Mouse (Mus musculus): Measurements from ENCODE around the gene Rmnd5a. TPM values are rescaled to one million over a fixed set of nuclear protein-coding genes. Genes with fewer than 3 reads are reported as not detected.

Gene Rmnd5a
- polyA plus RNA-seq, 1 experiment from 2014 or later, result 11.4 TPM

DNA sequence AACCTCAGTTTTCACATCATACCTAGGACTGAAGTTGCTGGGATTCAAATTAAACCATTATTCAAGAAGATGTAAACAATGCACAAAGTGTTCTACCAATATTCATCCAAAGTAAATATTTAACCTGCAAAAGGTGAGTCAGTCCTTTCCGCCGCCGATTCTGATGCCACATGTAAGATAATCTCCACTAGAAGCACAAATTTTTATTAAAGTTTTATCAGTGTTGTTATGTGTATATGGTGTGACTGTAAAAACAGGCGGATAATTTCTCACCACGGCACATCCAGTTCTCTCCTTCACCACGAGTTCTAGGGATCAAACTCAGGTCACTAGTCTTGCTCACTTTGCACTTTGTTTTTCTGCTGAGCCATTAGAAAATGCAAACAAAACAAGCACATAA is 19.6 kb downstream of the Rmnd5a start:
- no peaks in the 10 kb centered on the region for H3K4me1 ChIP-seq (ENCODE audit: insufficient read depth, low read length)
- no peak overlapping the region for H3K27ac ChIP-seq (ENCODE audit: low read length)
- WGBS, result 72% methylated on average over 6 of the region's 6 CpGs
- no peak overlapping the region for H3K4me3 ChIP-seq (ENCODE audit: low read length)
- H3K4me2 ChIP-seq (replicated peaks; ENCODE audit: low read depth, low read length), result no peak overlapping the region
- no peaks in the 10 kb centered on the region for H3K27me3 ChIP-seq (ENCODE audit: insufficient read depth, low read length)
- ATAC-seq (ENCODE audit: low FRiP score, low TSS enrichment), result no peak
- no peak overlapping the region for H3K9ac ChIP-seq (replicated peaks; ENCODE audit: low read length)
- H3K36me3 ChIP-seq (ENCODE audit: insufficient read depth, low read length), result 0 out of 2 replicates have a peak, but pooled peaks cover 7% of the 10 kb centered on the region
- H3K9me3 ChIP-seq (ENCODE audit: low read length), result peaks cover 4% of the 10 kb centered on the region; the same call in 1 of the 2 replicates

DNA sequence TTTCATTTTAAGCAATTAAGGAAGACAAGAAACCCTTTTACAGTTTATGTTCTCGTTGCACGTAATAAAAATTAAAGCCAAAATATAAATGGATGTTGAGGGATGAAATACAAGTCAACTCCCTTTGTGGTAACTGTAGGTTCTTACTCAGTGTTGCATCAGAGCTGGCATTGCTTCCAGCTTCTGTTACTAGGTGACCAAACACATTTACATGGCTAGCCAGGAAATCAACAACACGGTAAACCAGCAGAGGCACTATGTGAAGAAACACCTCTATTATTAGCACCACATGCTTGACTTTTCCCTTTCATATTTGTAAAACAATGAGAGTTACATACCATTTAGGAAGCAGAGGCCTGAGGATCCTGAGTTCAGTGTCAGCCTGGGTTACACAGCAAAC is 21.6 kb downstream of the Rmnd5a start:
- Histone ChIP-seq H3K4me2 (replicated peaks; ENCODE audit: low read depth, low read length) (no peak overlapping the region), H3K9ac (replicated peaks; ENCODE audit: low read length) (no peak overlapping the region), H3K36me3 (ENCODE audit: insufficient read depth, low read length) (0 out of 2 replicates have a peak, but pooled peaks cover 9% of the 10 kb centered on the region), H3K27ac (ENCODE audit: low read length) (no peak overlapping the region), H3K9me3 (ENCODE audit: low read length) (peaks cover 4% of the 10 kb centered on the region; the same call in 1 of the 2 replicates), H3K27me3 (ENCODE audit: insufficient read depth, low read length) (no peaks in the 10 kb centered on the region), H3K4me3 (ENCODE audit: low read length) (no peak overlapping the region), H3K4me1 (ENCODE audit: insufficient read depth, low read length) (no peaks in the 10 kb centered on the region)
- 85% methylated on average over 3 of the region's 3 CpGs for WGBS
- ATAC-seq (ENCODE audit: low FRiP score, low TSS enrichment), result no peak

DNA sequence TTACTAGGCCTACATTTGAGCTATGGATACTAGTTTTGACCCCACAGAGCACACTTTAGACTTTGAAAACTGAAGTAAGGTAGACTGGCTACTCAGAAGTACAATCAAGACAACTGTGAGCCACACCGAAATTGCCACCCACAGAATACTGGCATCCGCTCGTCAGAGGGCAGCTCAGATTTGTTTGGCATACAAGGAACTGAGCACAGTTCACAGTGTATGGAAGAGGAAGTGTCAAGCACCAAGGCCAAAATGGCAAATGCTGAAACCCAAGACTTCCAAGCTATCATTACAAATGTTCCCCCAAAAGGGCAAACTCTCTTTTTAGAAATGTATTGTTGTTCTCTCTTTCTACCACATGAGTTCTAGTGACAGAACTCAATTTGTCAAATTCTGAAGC is 25.0 kb downstream of the Rmnd5a start:
- 80% methylated on average over 3 of the region's 3 CpGs for WGBS

DNA sequence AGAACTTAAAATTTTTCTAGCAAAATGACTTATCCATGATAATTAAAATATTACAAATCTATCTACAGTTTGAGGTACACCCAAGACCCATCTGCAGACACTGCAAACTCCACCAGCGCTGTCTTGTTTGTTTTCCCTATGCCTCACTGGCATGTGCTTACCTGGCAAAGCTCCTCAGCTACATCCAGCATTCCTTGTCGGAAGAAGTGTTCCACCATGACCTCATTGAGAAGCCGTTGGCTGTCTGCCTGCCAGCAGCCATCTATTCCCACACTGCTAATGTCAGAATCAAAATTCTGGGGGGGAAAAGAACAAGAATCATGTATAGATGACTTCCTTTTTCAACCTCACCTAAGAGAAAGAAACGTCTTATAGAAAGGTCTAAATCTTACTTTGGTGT is 25.8 kb downstream of the Rmnd5a start:
- Histone ChIP-seq H3K27ac (ENCODE audit: low read length) (no peak overlapping the region), H3K9me3 (ENCODE audit: low read length) (no peaks in the 10 kb centered on the region), H3K27me3 (ENCODE audit: insufficient read depth, low read length) (no peaks in the 10 kb centered on the region), H3K9ac (replicated peaks; ENCODE audit: low read length) (no peak overlapping the region), H3K4me2 (replicated peaks; ENCODE audit: low read depth, low read length) (no peak overlapping the region), H3K4me3 (ENCODE audit: low read length) (no peak overlapping the region), H3K36me3 (ENCODE audit: insufficient read depth, low read length) (peaks cover 17% of the 10 kb centered on the region; the same call in 1 of the 2 replicates), H3K4me1 (ENCODE audit: insufficient read depth, low read length) (no peaks in the 10 kb centered on the region)
- no peak for ATAC-seq (ENCODE audit: low FRiP score, low TSS enrichment)
- WGBS, result 87% methylated on average over 4 of the region's 4 CpGs

More for the DNA sequence above, 25.0 kb downstream of the Rmnd5a start:
- Histone ChIP-seq H3K27ac (ENCODE audit: low read length) (no peak overlapping the region), H3K4me1 (ENCODE audit: insufficient read depth, low read length) (no peaks in the 10 kb centered on the region), H3K36me3 (ENCODE audit: insufficient read depth, low read length) (peaks cover 17% of the 10 kb centered on the region; the same call in 1 of the 2 replicates), H3K4me3 (ENCODE audit: low read length) (no peak overlapping the region), H3K9ac (replicated peaks; ENCODE audit: low read length) (no peak overlapping the region), H3K27me3 (ENCODE audit: insufficient read depth, low read length) (no peaks in the 10 kb centered on the region), H3K4me2 (replicated peaks; ENCODE audit: low read depth, low read length) (no peak overlapping the region), H3K9me3 (ENCODE audit: low read length) (no peaks in the 10 kb centered on the region)
- no peak for ATAC-seq (ENCODE audit: low FRiP score, low TSS enrichment)

DNA sequence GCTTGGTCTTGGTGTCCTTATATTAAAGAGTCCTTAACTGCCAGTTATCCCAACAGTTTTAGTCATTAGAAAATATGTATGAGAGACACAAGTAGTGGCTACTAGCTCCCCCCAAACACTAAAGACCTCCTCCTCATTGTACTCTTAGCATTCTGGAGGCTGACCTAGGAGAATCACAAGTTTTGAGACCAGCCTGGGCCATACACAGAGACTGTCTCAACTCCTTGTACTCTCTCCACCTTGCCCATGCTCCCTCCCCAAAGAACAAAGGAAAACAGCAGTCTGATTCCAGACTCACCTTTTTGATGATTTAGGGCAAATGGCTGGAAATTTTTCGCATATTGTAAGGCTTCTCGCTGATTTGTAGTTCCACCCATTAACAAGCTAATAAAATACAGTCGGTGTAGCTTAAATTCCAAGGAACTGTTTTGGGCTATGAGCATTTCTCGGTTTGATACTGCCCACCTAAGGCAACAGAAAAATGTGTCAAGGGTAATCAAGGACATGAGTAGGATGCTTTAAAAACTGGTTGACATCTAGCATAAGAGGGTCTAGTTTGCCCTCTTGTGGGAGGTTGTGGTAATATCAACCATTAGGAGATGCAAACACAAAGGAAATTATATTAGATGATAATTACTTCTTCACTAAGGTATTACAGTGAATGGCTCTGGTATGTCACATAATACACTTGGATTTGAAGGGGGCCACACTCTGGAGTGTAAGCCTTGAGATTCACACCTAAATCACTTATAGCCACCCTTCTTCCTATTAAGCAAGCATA is 41.4 kb downstream of the Rmnd5a start:
- no peak for ATAC-seq (ENCODE audit: low FRiP score, low TSS enrichment)
- Histone ChIP-seq H3K27ac (ENCODE audit: low read length) (no peak overlapping the region), H3K4me3 (ENCODE audit: low read length) (no peak overlapping the region), H3K4me2 (replicated peaks; ENCODE audit: low read depth, low read length) (no peak overlapping the region), H3K27me3 (ENCODE audit: insufficient read depth, low read length) (no peaks in the 10 kb centered on the region), H3K36me3 (ENCODE audit: insufficient read depth, low read length) (peaks cover 29% of the 10 kb centered on the region), H3K4me1 (ENCODE audit: insufficient read depth, low read length) (no peaks in the 10 kb centered on the region), H3K9ac (replicated peaks; ENCODE audit: low read length) (no peak overlapping the region), H3K9me3 (ENCODE audit: low read length) (no peaks in the 10 kb centered on the region)
- 81% methylated on average over 4 of the region's 4 CpGs for WGBS

DNA sequence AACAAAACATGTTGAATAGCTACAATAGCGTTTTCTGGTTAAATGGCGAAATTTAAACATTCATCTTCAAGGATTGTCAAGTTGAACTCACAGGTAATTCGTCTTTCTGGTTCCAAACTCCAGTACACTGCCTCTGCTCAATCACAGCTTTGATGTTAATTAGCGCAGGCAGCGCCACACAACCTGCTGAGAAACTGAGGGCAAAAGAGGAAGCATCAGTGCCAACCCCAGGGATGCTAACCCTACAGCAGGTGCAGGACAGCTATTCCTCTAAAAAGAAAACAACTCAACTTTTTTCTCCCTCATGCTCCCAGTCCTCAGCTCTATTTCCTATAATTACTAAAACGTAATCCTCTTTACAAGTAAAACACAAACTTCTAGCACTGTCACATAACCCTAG is 43.7 kb downstream of the Rmnd5a start:
- peaks cover 36% of the 10 kb centered on the region for H3K36me3 ChIP-seq (ENCODE audit: insufficient read depth, low read length)
- no peak for ATAC-seq (ENCODE audit: low FRiP score, low TSS enrichment)
- 92% methylated on average over 6 of the region's 6 CpGs for WGBS
- H3K4me2 ChIP-seq (replicated peaks; ENCODE audit: low read depth, low read length), result no peak overlapping the region
- H3K4me1 ChIP-seq (ENCODE audit: insufficient read depth, low read length), result no peaks in the 10 kb centered on the region
- H3K4me3 ChIP-seq (ENCODE audit: low read length), result no peak overlapping the region
- H3K27ac ChIP-seq (ENCODE audit: low read length), result no peak overlapping the region
- no peaks in the 10 kb centered on the region for H3K9me3 ChIP-seq (ENCODE audit: low read length)
- no peak overlapping the region for H3K9ac ChIP-seq (replicated peaks; ENCODE audit: low read length)
- H3K27me3 ChIP-seq (ENCODE audit: insufficient read depth, low read length), result no peaks in the 10 kb centered on the region

DNA sequence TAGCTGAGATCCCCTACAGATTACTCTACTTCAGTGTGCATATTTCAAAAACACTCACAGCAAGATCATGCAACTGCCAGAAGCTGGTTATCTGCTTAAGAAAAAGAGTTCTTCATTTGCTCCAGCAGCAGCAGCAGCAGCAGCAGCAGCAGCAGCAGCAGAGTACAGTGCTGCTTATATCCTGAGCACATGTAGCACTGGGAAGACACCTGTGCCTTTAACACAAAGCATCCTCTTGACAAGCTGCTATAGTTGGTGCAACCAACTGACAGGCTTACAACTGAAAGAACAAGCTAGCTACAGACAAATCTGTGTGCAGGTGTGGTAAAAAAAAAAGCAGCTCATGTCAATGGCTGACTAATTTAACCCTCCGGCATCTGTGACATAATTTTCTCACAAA is 44.4 kb downstream of the Rmnd5a start:
- H3K4me3 ChIP-seq (ENCODE audit: low read length), result no peak overlapping the region
- no peaks in the 10 kb centered on the region for H3K27me3 ChIP-seq (ENCODE audit: insufficient read depth, low read length)
- H3K27ac ChIP-seq (ENCODE audit: low read length), result no peak overlapping the region
- H3K9me3 ChIP-seq (ENCODE audit: low read length), result no peaks in the 10 kb centered on the region
- H3K4me2 ChIP-seq (replicated peaks; ENCODE audit: low read depth, low read length), result no peak overlapping the region
- no peaks in the 10 kb centered on the region for H3K4me1 ChIP-seq (ENCODE audit: insufficient read depth, low read length)
- H3K36me3 ChIP-seq (ENCODE audit: insufficient read depth, low read length), result peaks cover 36% of the 10 kb centered on the region
- H3K9ac ChIP-seq (replicated peaks; ENCODE audit: low read length), result no peak overlapping the region
- WGBS, result 93% methylated on average over 1 of the region's 1 CpGs
- ATAC-seq (ENCODE audit: low FRiP score, low TSS enrichment), result no peak

DNA sequence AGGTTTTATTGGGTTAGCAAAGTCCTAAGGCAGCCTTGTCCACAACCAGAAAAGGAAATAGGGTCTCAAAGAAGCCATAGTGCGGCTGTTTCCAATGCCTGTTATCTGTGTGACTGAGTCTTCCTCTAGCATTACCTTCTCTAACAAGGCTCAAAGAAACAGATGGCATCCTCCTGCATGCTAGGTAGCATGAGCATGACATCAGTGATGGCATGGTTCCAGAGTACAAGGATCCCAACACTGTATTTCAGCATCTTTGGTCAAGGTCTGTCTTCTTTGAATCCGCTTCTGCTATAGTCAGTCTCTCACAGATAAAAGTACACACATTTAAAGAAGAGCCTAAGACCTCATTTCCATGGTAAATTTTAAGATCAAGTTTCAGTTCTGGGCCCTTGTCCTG is 49.9 kb downstream of the Rmnd5a start:
- Histone ChIP-seq H3K36me3 (ENCODE audit: insufficient read depth, low read length) (peaks cover 34% of the 10 kb centered on the region), H3K27me3 (ENCODE audit: insufficient read depth, low read length) (no peaks in the 10 kb centered on the region), H3K4me1 (ENCODE audit: insufficient read depth, low read length) (no peaks in the 10 kb centered on the region), H3K4me2 (replicated peaks; ENCODE audit: low read depth, low read length) (no peak overlapping the region), H3K9me3 (ENCODE audit: low read length) (no peaks in the 10 kb centered on the region), H3K4me3 (ENCODE audit: low read length) (no peak overlapping the region), H3K27ac (ENCODE audit: low read length) (no peak overlapping the region), H3K9ac (replicated peaks; ENCODE audit: low read length) (no peak overlapping the region)
- ATAC-seq (ENCODE audit: low FRiP score, low TSS enrichment), result no peak
- WGBS, result 92% methylated on average over 2 of the region's 2 CpGs

DNA sequence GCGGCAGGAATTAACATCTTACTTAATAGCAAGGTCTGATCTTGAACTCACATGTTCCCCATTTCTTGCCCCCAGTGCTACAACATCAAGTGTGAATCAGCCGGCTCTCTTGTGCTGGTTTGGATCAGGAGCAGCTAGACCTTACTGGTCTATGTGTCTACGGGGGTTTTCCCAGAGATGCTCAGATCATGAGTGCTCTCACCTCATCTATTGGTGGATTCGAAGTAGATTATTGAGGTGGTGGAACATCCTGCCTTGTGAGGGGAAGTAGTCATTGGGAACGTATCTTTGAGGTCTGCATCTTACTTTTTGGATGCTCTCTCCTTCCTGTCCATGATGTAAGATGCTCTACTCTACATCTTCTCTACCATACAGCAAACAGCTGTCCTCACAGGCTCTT is 58.8 kb downstream of the Rmnd5a start:
- ATAC-seq (ENCODE audit: low FRiP score, low TSS enrichment), result no peak
- Histone ChIP-seq H3K27ac (ENCODE audit: low read length) (no peak overlapping the region), H3K27me3 (ENCODE audit: insufficient read depth, low read length) (no peaks in the 10 kb centered on the region), H3K4me1 (ENCODE audit: insufficient read depth, low read length) (no peaks in the 10 kb centered on the region), H3K9ac (replicated peaks; ENCODE audit: low read length) (no peak overlapping the region), H3K36me3 (ENCODE audit: insufficient read depth, low read length) (no peaks in the 10 kb centered on the region), H3K4me3 (ENCODE audit: low read length) (no peak overlapping the region), H3K4me2 (replicated peaks; ENCODE audit: low read depth, low read length) (no peak overlapping the region), H3K9me3 (ENCODE audit: low read length) (no peaks in the 10 kb centered on the region)
- 90% methylated on average over 5 of the region's 5 CpGs for WGBS

DNA sequence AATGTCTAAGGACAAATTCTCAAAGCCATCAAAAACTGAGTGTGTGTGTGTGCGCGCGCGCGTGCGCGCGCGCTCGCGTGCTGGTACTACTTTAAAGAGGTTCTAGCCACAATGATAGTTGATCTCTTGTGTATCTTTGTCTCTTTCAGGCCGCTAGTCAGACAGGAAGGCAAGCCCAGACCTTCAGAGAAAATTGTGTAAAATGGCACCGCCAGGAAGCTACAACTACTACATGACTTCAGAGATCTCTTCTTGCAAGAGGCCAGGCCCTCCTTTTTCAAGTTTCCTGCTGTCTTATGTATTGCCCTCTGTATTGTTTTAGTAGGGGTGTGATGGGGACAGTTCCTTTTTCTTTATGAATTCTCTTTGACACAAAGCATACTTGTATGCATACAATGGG is 63.7 kb downstream of the Rmnd5a start:
- Histone ChIP-seq H3K4me1 (ENCODE audit: insufficient read depth, low read length) (0 out of 2 replicates have a peak, but pooled peaks cover 3% of the 10 kb centered on the region), H3K27me3 (ENCODE audit: insufficient read depth, low read length) (no peaks in the 10 kb centered on the region), H3K4me2 (replicated peaks; ENCODE audit: low read depth, low read length) (no peak overlapping the region), H3K9me3 (ENCODE audit: low read length) (no peaks in the 10 kb centered on the region), H3K36me3 (ENCODE audit: insufficient read depth, low read length) (no peaks in the 10 kb centered on the region), H3K9ac (replicated peaks; ENCODE audit: low read length) (no peak overlapping the region), H3K4me3 (ENCODE audit: low read length) (no peak overlapping the region), H3K27ac (ENCODE audit: low read length) (no peak overlapping the region)
- no peak for ATAC-seq (ENCODE audit: low FRiP score, low TSS enrichment)
- 95% methylated on average over 13 of the region's 13 CpGs for WGBS
